Mouse (Mus musculus): ENCODE data around the gene Mmp25.

Gene Mmp25

GRCm38 (mm10) chr17:23673424-23674073 lies 28.5 kb upstream of the Mmp25 start, which contains the start of the genes Hcfc1r1 and Thoc6:
Gene Hcfc1r1, plus strand, starts transcription at chr17:23673596.
Gene Thoc6, minus strand, starts transcription at chr17:23673882.
- peak; percentile 58; the same call in 1 of the 2 replicates for TF ChIP-seq GATA4 (IDR thresholded peaks at IDR 0.05; ENCODE audit: insufficient replicate concordance, low read length)

GRCm38 (mm10) chr17:23672761-23673160 lies 27.7 kb upstream of the Mmp25 start:
- TF ChIP-seq GATA4 (IDR thresholded peaks at IDR 0.05; ENCODE audit: insufficient replicate concordance, low read length): no peak

- TF ChIP-seq GATA4 (IDR thresholded peaks at IDR 0.05; ENCODE audit: insufficient replicate concordance, low read length): no peak
Measured at GRCm38 (mm10) chr17:23671519-23671918, 26.4 kb upstream of the Mmp25 start.

GRCm38 (mm10) chr17:23670516-23671074 lies 25.5 kb upstream of the Mmp25 start:
- TF ChIP-seq GATA4 (IDR thresholded peaks at IDR 0.05; ENCODE audit: insufficient replicate concordance, low read length): no peak

- no peak for TF ChIP-seq GATA4 (IDR thresholded peaks at IDR 0.05; ENCODE audit: insufficient replicate concordance, low read length)
Measured at GRCm38 (mm10) chr17:23665511-23665910, 20.4 kb upstream of the Mmp25 start.

- no peak for TF ChIP-seq GATA4 (IDR thresholded peaks at IDR 0.05; ENCODE audit: insufficient replicate concordance, low read length)
Measured at GRCm38 (mm10) chr17:23664556-23665021, 19.5 kb upstream of the Mmp25 start.

GRCm38 (mm10) chr17:23661526-23661925 lies 16.4 kb upstream of the Mmp25 start:
- TF ChIP-seq GATA4 (IDR thresholded peaks at IDR 0.05; ENCODE audit: insufficient replicate concordance, low read length): no peak

GRCm38 (mm10) chr17:23660876-23661200 lies 15.8 kb upstream of the Mmp25 start:
- TF ChIP-seq GATA4 (IDR thresholded peaks at IDR 0.05; ENCODE audit: insufficient replicate concordance, low read length): no peak

GRCm38 (mm10) chr17:23660117-23660875 lies 15.2 kb upstream of the Mmp25 start, which contains the start of gene Bicdl2:
Gene Bicdl2, plus strand, starts transcription at chr17:23660506.
- TF ChIP-seq GATA4 (IDR thresholded peaks at IDR 0.05; ENCODE audit: insufficient replicate concordance, low read length): no peak

GRCm38 (mm10) chr17:23658450-23658849 lies 13.4 kb upstream of the Mmp25 start:
- no peak for TF ChIP-seq GATA4 (IDR thresholded peaks at IDR 0.05; ENCODE audit: insufficient replicate concordance, low read length)

GRCm38 (mm10) chr17:23654410-23654809 lies 9.3 kb upstream of the Mmp25 start:
- TF ChIP-seq GATA4 (IDR thresholded peaks at IDR 0.05; ENCODE audit: insufficient replicate concordance, low read length): no peak

GRCm38 (mm10) chr17:23654001-23654400 lies 8.9 kb upstream of the Mmp25 start:
- no peak for TF ChIP-seq GATA4 (IDR thresholded peaks at IDR 0.05; ENCODE audit: insufficient replicate concordance, low read length)

- no peak for TF ChIP-seq GATA4 (IDR thresholded peaks at IDR 0.05; ENCODE audit: insufficient replicate concordance, low read length)
Measured at GRCm38 (mm10) chr17:23653324-23653723, 8.2 kb upstream of the Mmp25 start.

- no peak for TF ChIP-seq GATA4 (IDR thresholded peaks at IDR 0.05; ENCODE audit: insufficient replicate concordance, low read length)
Measured at GRCm38 (mm10) chr17:23651363-23651762, 6.3 kb upstream of the Mmp25 start.

- no peak for TF ChIP-seq GATA4 (IDR thresholded peaks at IDR 0.05; ENCODE audit: insufficient replicate concordance, low read length)
Measured at GRCm38 (mm10) chr17:23645894-23646293, 817 bp upstream of the Mmp25 start.

GRCm38 (mm10) chr17:23631241-23631640 lies 13.8 kb downstream of the Mmp25 start:
- TF ChIP-seq GATA4 (IDR thresholded peaks at IDR 0.05; ENCODE audit: insufficient replicate concordance, low read length): no peak
